Mouse (Mus musculus): Measurements from ENCODE around the gene Prph2.

Prph2 gene

DNA sequence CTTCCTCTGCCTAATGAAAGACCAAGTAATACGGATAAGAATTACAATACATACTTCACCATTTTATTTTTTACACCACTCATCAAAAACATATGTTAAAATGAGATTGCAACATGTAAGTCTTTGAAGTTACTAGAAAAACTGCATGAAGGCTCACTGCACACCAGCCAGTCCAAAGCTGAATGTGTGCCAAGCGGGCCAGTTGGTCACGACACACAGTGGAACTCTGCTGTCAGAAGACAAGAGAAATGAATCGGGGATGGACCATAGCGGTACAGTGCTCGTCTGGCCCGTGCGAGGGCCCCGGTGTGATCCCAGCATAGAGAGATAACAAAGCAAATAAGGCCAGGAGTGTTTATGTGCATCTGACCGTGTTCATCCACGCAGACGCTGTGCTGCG, 52.9 kb downstream of the Prph2 start:
- DNase-seq (ENCODE audit: low read depth, low spot score) = no peak

DNA sequence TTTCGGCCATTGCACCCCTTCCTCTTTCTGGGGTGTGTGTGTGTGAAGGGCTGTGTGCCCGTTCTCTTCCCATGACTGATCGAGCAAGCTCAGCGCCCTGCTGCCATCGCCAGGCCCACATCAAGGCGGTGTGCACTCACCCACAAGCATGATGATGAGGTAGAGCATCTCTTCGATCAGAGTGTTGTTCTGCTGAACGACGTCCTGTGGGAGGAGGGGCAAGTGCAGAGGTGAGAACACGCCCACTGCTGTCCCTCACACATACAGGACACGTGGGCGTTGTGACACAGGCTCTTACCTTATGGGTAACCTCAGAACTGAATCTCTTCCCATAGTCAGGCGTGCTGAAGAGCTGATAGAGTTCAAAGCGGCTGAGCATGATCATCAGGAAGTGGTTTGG, 56.6 kb downstream of the Prph2 start:
- DNase-seq (ENCODE audit: low read depth, low spot score) = no peak

DNA sequence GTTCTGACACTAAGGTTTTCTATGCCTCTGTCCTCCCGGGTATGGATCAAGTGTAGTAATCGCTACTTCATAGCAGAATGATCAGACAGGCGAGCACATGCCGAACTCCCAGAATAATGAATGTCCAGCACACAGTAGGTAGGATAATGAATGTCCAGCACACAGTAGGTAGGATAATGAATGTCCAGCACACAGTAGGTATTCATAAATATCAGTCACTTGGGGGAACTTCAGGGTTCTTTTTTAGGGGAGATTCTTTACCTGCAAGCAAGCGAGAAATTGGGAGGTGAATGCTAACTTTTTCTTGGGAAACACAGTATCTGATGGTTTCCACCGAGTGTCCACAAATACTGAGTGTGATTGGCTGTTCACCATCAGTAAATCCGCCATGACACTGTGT, 62.3 kb downstream of the Prph2 start:
- DNase-seq (ENCODE audit: low read depth, low spot score) = no peak
